Mouse (Mus musculus) urinary bladder, postnatal 36 days (tissue): Measurements from ENCODE around the gene Smarca1.

Experiments used
- DNase-seq, 2 experiments: peaks; one replicate each; pipeline ENCODE4 v3.0.0; 2022; ENCODE audit warnings: low spot score in 2 of 2, mixed read lengths in 1 of 2

Smarca1 gene

GRCm38 (mm10) chrX:47892431-47893024 lies at the start of gene Smarca1:
Gene Smarca1, minus strand, starts transcription at chrX:47892974.
- DNase-seq = no peak

GRCm38 (mm10) chrX:47937740-47938139 lies 45.0 kb upstream of the Smarca1 start:
- no peak for DNase-seq

GRCm38 (mm10) chrX:47936885-47937284 lies 44.1 kb upstream of the Smarca1 start:
- DNase-seq = no peak

- no peak for DNase-seq
These were observed 41.6 kb upstream of the Smarca1 start for GRCm38 (mm10) chrX:47934352-47934751.

GRCm38 (mm10) chrX:47930449-47930848 lies 37.7 kb upstream of the Smarca1 start:
- DNase-seq = no peak

- no peak for DNase-seq
These were observed 35.2 kb upstream of the Smarca1 start for GRCm38 (mm10) chrX:47927981-47928380.

GRCm38 (mm10) chrX:47920541-47920940 lies 27.8 kb upstream of the Smarca1 start:
- DNase-seq = no peak

- no peak for DNase-seq
These were observed 24.1 kb upstream of the Smarca1 start for GRCm38 (mm10) chrX:47916831-47917230.

GRCm38 (mm10) chrX:47913543-47913938 lies 20.8 kb upstream of the Smarca1 start:
- no peak for DNase-seq

GRCm38 (mm10) chrX:47912904-47913542 lies 20.2 kb upstream of the Smarca1 start:
- DNase-seq = no peak

GRCm38 (mm10) chrX:47912306-47912792 lies 19.6 kb upstream of the Smarca1 start, which contains the start of gene Ocrl:
Gene Ocrl, plus strand, starts transcription at chrX:47912387.
- peak; percentile 54 for DNase-seq

- DNase-seq = peak in 1 of 2 experiments; percentile 3
These were observed 805 bp downstream of the Smarca1 start for GRCm38 (mm10) chrX:47891907-47892430.

GRCm38 (mm10) chrX:47891243-47891906 lies 1.4 kb downstream of the Smarca1 start:
- no peak for DNase-seq

GRCm38 (mm10) chrX:47887401-47887800 lies 5.4 kb downstream of the Smarca1 start:
- no peak for DNase-seq

- no peak for DNase-seq
These were observed 10.0 kb downstream of the Smarca1 start for GRCm38 (mm10) chrX:47882813-47883212.

GRCm38 (mm10) chrX:47880052-47880451 lies 12.7 kb downstream of the Smarca1 start:
- DNase-seq = peak in 1 of 2 experiments; percentile 11

- no peak for DNase-seq
These were observed 34.2 kb downstream of the Smarca1 start for GRCm38 (mm10) chrX:47858544-47858943.

GRCm38 (mm10) chrX:47835835-47836195 lies 57.0 kb downstream of the Smarca1 start:
- no peak for DNase-seq

- DNase-seq = no peak
These were observed 57.5 kb downstream of the Smarca1 start for GRCm38 (mm10) chrX:47835098-47835834.

GRCm38 (mm10) chrX:47833431-47833830 lies 59.3 kb downstream of the Smarca1 start:
- DNase-seq = no peak

- no peak for DNase-seq
These were observed 72.2 kb downstream of the Smarca1 start for GRCm38 (mm10) chrX:47820566-47820965.

- DNase-seq = no peak
These were observed 84.1 kb downstream of the Smarca1 start for GRCm38 (mm10) chrX:47808717-47809116.
